Mouse (Mus musculus) forebrain, postnatal 0 days (tissue): ENCODE data around the gene Olfr1089. TPM values are rescaled to one million over a fixed set of nuclear protein-coding genes. Genes with fewer than 3 reads are reported as not detected.

ENCODE experiments used
- ATAC-seq: fragments of 200-750 bp; cut with Nextera tagmentation; 2 replicates; pipeline ENCODE4 v1.8.0; 2017; ENCODE audit warnings: mild to moderate bottlenecking, moderate library complexity
- DNase-seq: peaks from one replicate; pipeline ENCODE4 v3.0.0-alpha.2; 2015
- H3K27ac ChIP-seq: fragments of 300-500 bp; sonication (generic); 2 replicates; pipeline ENCODE4 v1.5.1; 2014; ENCODE audit warnings: low read depth, mild to moderate bottlenecking, antibody characterized with exemption, low read length, moderate library complexity, mixed read lengths
- H3K27me3 ChIP-seq: fragments of 300-500 bp; sonication (generic); 2 replicates; pipeline ENCODE4 v1.6.1; 2014; ENCODE audit warnings: mild to moderate bottlenecking, low read length, mixed read lengths; ENCODE audit not compliant: insufficient read depth
- H3K36me3 ChIP-seq: fragments of 300-500 bp; sonication (generic); 2 replicates; pipeline ENCODE4 v1.6.1; 2014; ENCODE audit warnings: mild to moderate bottlenecking, moderate library complexity; ENCODE audit not compliant: insufficient read depth
- H3K4me1 ChIP-seq: fragments of 300-500 bp; sonication (generic); 2 replicates; pipeline ENCODE4 v1.6.1; 2014; ENCODE audit warnings: antibody characterized with exemption; ENCODE audit not compliant: insufficient read depth
- H3K4me2 ChIP-seq: fragments of 300-500 bp; sonication (generic); 2 replicates; pipeline ENCODE4 v1.6.1; 2014; ENCODE audit warnings: low read depth, mild to moderate bottlenecking, moderate library complexity
- H3K4me3 ChIP-seq: fragments of 300-500 bp; sonication (generic); 2 replicates; pipeline ENCODE4 v1.5.1; 2014; ENCODE audit warnings: low read depth, low read length, mixed read lengths
- H3K9ac ChIP-seq: fragments of 300-500 bp; sonication (generic); 2 replicates; pipeline ENCODE4 v1.6.1; 2014; ENCODE audit warnings: mild to moderate bottlenecking
- H3K9me3 ChIP-seq: fragments of 300-500 bp; sonication (generic); 2 replicates; pipeline ENCODE4 v1.6.1; 2016; ENCODE audit warnings: low read length
- CTCF ChIP-seq: sonication (generic); IDR thresholded peaks from 2 replicates; pipeline ENCODE4 v1.5.1; 2016; ENCODE audit warnings: antibody characterized with exemption, control low read depth, low read depth
- WGBS: fragments of 180-500 bp; shearing (Covaris S2); extraction: QIAGEN DNeasy Blood & Tissue Kit; methylation state at CpG from one replicate; pipeline ENCODE4 v1.1.7; 2014; 5-methylcytosine and 5-hydroxymethylcytosine counted together
- polyA plus RNA-seq: library from polyadenylated mRNA; unstranded; fragments of >200 nt; fragmentation: Nextera tagmentation; extraction: Ambion mirVana; gene quantifications from 2 replicates; pipeline ENCODE4 v1.2.1, GENCODE M21; 2015
- total RNA-seq: library from RNA; depleted of rRNA; stranded (reverse); fragments of >200 nt; gene quantifications from 2 replicates; pipeline ENCODE4 v1.2.3, GENCODE M21; 2014; rRNA removed

Olfr1089 gene
- total RNA-seq (not detected in 2 replicates), polyA plus RNA-seq (not detected in 2 replicates)

GRCm38 (mm10) chr2:86733601-86734000 lies at the start of gene Olfr1089:
TSS of gene Olfr1089 (minus strand) at chr2:86733701.
- no peak within 1 kb of the TSS for H3K9ac ChIP-seq
- no peak within 1 kb of the TSS for H3K27ac ChIP-seq
- H3K27me3 ChIP-seq: no peaks in the 10 kb centered on the region
- H3K9me3 ChIP-seq: no peaks in the 10 kb centered on the region
- ATAC-seq (no peak), DNase-seq (no peak)
- no peak within 1 kb of the TSS for H3K4me2 ChIP-seq
- no peaks in the 10 kb centered on the region for H3K4me1 ChIP-seq
- no peak for TF ChIP-seq CTCF
- H3K36me3 ChIP-seq: no peaks in the 10 kb centered on the region
- H3K4me3 ChIP-seq: no peak within 1 kb of the TSS

GRCm38 (mm10) chr2:86782179-86782578 lies 48.7 kb upstream of the Olfr1089 start, which contains the start of gene Olfr1093:
TSS of gene Olfr1093 (plus strand) at chr2:86782479.
- no peak for TF ChIP-seq CTCF
- Histone ChIP-seq H3K27me3 (no peaks in the 10 kb centered on the region), H3K9ac (no peak within 1 kb of the TSS), H3K4me2 (no peak within 1 kb of the TSS), H3K27ac (no peak within 1 kb of the TSS), H3K36me3 (no peaks in the 10 kb centered on the region), H3K4me3 (no peak within 1 kb of the TSS), H3K9me3 (no peaks in the 10 kb centered on the region), H3K4me1 (no peaks in the 10 kb centered on the region)
- WGBS: 84% methylated on average over 2 of the region's 2 CpGs
- DNase-seq: no peak
- no peak for ATAC-seq

GRCm38 (mm10) chr2:86761050-86761449 lies 27.5 kb upstream of the Olfr1089 start:
- Histone ChIP-seq H3K4me1 (no peaks in the 10 kb centered on the region), H3K27ac (no peak overlapping the region), H3K4me2 (no peak overlapping the region), H3K4me3 (no peak overlapping the region), H3K9ac (no peak overlapping the region), H3K36me3 (no peaks in the 10 kb centered on the region), H3K27me3 (no peaks in the 10 kb centered on the region), H3K9me3 (no peaks in the 10 kb centered on the region)
- ATAC-seq (no peak), DNase-seq (no peak)
- 96% methylated on average over 6 of the region's 6 CpGs for WGBS
- TF ChIP-seq CTCF: no peak

- H3K4me3 ChIP-seq: no peak within 1 kb of the TSS
- no peak for ATAC-seq
- H3K36me3 ChIP-seq: no peaks in the 10 kb centered on the region
- H3K4me2 ChIP-seq: no peak within 1 kb of the TSS
- H3K27me3 ChIP-seq: no peaks in the 10 kb centered on the region
- no peak for DNase-seq
- WGBS: 95% methylated on average over 1 of the region's 1 CpGs
- H3K9me3 ChIP-seq: no peaks in the 10 kb centered on the region
- H3K4me1 ChIP-seq: no peaks in the 10 kb centered on the region
- H3K27ac ChIP-seq: no peak within 1 kb of the TSS
- no peak within 1 kb of the TSS for H3K9ac ChIP-seq
- no peak for TF ChIP-seq CTCF
Measured at GRCm38 (mm10) chr2:86758893-86759292, 25.4 kb upstream of the Olfr1089 start, which contains the start of gene Olfr1090. TSS of gene Olfr1090 (minus strand) at chr2:86758993.

DNA sequence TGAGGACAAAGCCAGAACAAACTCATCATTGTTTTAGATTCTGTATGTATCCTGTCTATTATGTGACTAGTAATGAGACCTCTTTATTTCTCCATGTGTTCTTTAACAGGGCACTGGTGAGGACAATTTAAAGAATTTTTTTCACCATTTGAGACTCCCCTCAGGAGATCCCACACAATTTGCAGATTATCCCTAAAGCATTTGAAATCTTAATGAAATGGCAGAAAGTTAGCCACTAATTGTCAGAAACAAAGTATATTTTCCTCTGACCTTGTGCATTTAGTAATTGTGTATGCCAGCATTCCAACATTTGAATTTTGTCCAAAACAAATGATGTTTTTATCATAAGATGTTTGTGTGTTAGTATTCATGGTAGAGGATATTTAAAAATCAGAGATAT lies 35.2 kb downstream of the Olfr1089 start, which contains the start of gene Olfr1087:
Gene Olfr1087, minus strand, starts transcription at position 101 of the 400 bp plus-strand sequence.
- Histone ChIP-seq H3K4me3 (no peak within 1 kb of the TSS), H3K9ac (no peak within 1 kb of the TSS), H3K36me3 (no peaks in the 10 kb centered on the region), H3K9me3 (no peaks in the 10 kb centered on the region), H3K4me2 (no peak within 1 kb of the TSS), H3K27ac (no peak within 1 kb of the TSS), H3K4me1 (no peaks in the 10 kb centered on the region), H3K27me3 (no peaks in the 10 kb centered on the region)
- TF ChIP-seq CTCF: no peak
- ATAC-seq: no peak
- DNase-seq: no peak

Other genes starting within 250 kb of the Olfr1089 start
- gene Olfr228, start 246.3 kb downstream of the Olfr1089 start, total RNA-seq: not detected in 2 replicates
- gene Olfr228, start 246.3 kb downstream of the Olfr1089 start, polyA plus RNA-seq: not detected in 2 replicates
- gene Olfr1076, start 225.2 kb downstream of the Olfr1089 start, total RNA-seq: not detected in 2 replicates
- not detected in 2 replicates for gene Olfr1076, start 225.2 kb downstream of the Olfr1089 start, polyA plus RNA-seq
- gene Olfr1079, start 191.2 kb downstream of the Olfr1089 start, total RNA-seq: not detected in 2 replicates
- not detected in 2 replicates for gene Olfr1079, start 191.2 kb downstream of the Olfr1089 start, polyA plus RNA-seq
- not detected in 2 replicates for gene Olfr1080, start 175.5 kb downstream of the Olfr1089 start, total RNA-seq
- gene Olfr1080, start 175.5 kb downstream of the Olfr1089 start, polyA plus RNA-seq: not detected in 2 replicates
- gene Olfr1082, start 134.7 kb downstream of the Olfr1089 start, total RNA-seq: not detected in 2 replicates
- gene Olfr1082, start 134.7 kb downstream of the Olfr1089 start, polyA plus RNA-seq: not detected in 2 replicates
- gene Olfr1084, start 94.0 kb downstream of the Olfr1089 start, total RNA-seq: not detected in 2 replicates
- not detected in 2 replicates for gene Olfr1084, start 94.0 kb downstream of the Olfr1089 start, polyA plus RNA-seq
- gene Olfr1085, start 71.7 kb downstream of the Olfr1089 start, total RNA-seq: not detected in 2 replicates
- gene Olfr1085, start 71.7 kb downstream of the Olfr1089 start, polyA plus RNA-seq: not detected in 2 replicates
- gene Olfr1086, start 53.6 kb downstream of the Olfr1089 start, total RNA-seq: not detected in 2 replicates
- gene Olfr1086, start 53.6 kb downstream of the Olfr1089 start, polyA plus RNA-seq: not detected in 2 replicates
- not detected in 2 replicates for gene Olfr1087, start 35.3 kb downstream of the Olfr1089 start, total RNA-seq
- gene Olfr1087, start 35.3 kb downstream of the Olfr1089 start, polyA plus RNA-seq: not detected in 2 replicates
- gene Olfr1090, start 25.3 kb upstream of the Olfr1089 start, total RNA-seq: not detected in 2 replicates
- not detected in 2 replicates for gene Olfr1090, start 25.3 kb upstream of the Olfr1089 start, polyA plus RNA-seq
- not detected in 2 replicates for gene Olfr1093, start 48.8 kb upstream of the Olfr1089 start, total RNA-seq
- not detected in 2 replicates for gene Olfr1093, start 48.8 kb upstream of the Olfr1089 start, polyA plus RNA-seq
- gene Olfr141, start 76.3 kb upstream of the Olfr1089 start, total RNA-seq: not detected in 2 replicates
- gene Olfr141, start 76.3 kb upstream of the Olfr1089 start, polyA plus RNA-seq: not detected in 2 replicates
- not detected in 2 replicates for gene Olfr1094, start 91.0 kb upstream of the Olfr1089 start, total RNA-seq
- gene Olfr1094, start 91.0 kb upstream of the Olfr1089 start, polyA plus RNA-seq: not detected in 2 replicates
- gene Olfr1095, start 118.0 kb upstream of the Olfr1089 start, total RNA-seq: not detected in 2 replicates
- gene Olfr1095, start 118.0 kb upstream of the Olfr1089 start, polyA plus RNA-seq: not detected in 2 replicates
- not detected in 2 replicates for gene Gm13723, start 141.1 kb upstream of the Olfr1089 start, total RNA-seq
- gene Gm13723, start 141.1 kb upstream of the Olfr1089 start, polyA plus RNA-seq: not detected in 2 replicates
- not detected in 2 replicates for gene Olfr1097, start 158.5 kb upstream of the Olfr1089 start, total RNA-seq
- not detected in 2 replicates for gene Olfr1097, start 158.5 kb upstream of the Olfr1089 start, polyA plus RNA-seq
- gene Olfr1098, start 190.8 kb upstream of the Olfr1089 start, total RNA-seq: not detected in 2 replicates
- not detected in 2 replicates for gene Olfr1098, start 190.8 kb upstream of the Olfr1089 start, polyA plus RNA-seq
- not detected in 2 replicates for gene Olfr1099, start 227.0 kb upstream of the Olfr1089 start, total RNA-seq
- not detected in 2 replicates for gene Olfr1099, start 227.0 kb upstream of the Olfr1089 start, polyA plus RNA-seq
- not detected in 2 replicates for gene Olfr1100, start 246.3 kb upstream of the Olfr1089 start, total RNA-seq
- not detected in 2 replicates for gene Olfr1100, start 246.3 kb upstream of the Olfr1089 start, polyA plus RNA-seq